Mouse (Mus musculus) liver, adult 2 months (tissue): Measurements from ENCODE around the gene Cenph. TPM values are rescaled to one million over a fixed set of nuclear protein-coding genes. Genes with fewer than 3 reads are reported as not detected.
"Not testable (repeated sequence)": the region's sequence is repeated elsewhere in the genome, so short reads cannot be mapped to it uniquely, and the experiment has no call there.

Source experiments
- DNase-seq: peaks from one replicate; pipeline ENCODE4 v3.0.0-alpha.2; 2011; ENCODE audit warnings: low read depth, low spot score; ENCODE audit errors: extremely low read depth
- H3K27ac ChIP-seq: fragments of 200-500 bp; replicated peaks from 2 replicates; pipeline ENCODE4 v1.5.1; 2012; ENCODE audit warnings: low read depth, mild to moderate bottlenecking, control low read depth, inconsistent platforms, low read length; ENCODE audit not compliant: insufficient read depth
- H3K27me3 ChIP-seq: fragments of 200-500 bp; 2 replicates; pipeline ENCODE4 v1.6.1; 2012; ENCODE audit warnings: mild to moderate bottlenecking, moderate library complexity, low read length, inconsistent platforms; ENCODE audit not compliant: control insufficient read depth, insufficient read depth
- H3K36me3 ChIP-seq: fragments of 200-500 bp; 2 replicates; pipeline ENCODE4 v1.6.1; 2012; ENCODE audit warnings: low read length, inconsistent platforms; ENCODE audit not compliant: control insufficient read depth, insufficient read depth
- H3K4me1 ChIP-seq: fragments of 200-500 bp; 2 replicates; pipeline ENCODE4 v1.6.1; 2011; ENCODE audit warnings: low read length; ENCODE audit not compliant: control insufficient read depth, insufficient read depth
- H3K4me3 ChIP-seq: fragments of 200-500 bp; 2 replicates; pipeline ENCODE4 v1.5.1; 2011; ENCODE audit warnings: low read depth, mild to moderate bottlenecking, control low read depth, low read length, moderate library complexity; ENCODE audit not compliant: insufficient read depth
- H3K79me2 ChIP-seq: fragments of 200-500 bp; 2 replicates; pipeline ENCODE4 v1.6.1; 2012; ENCODE audit warnings: inconsistent platforms, mild to moderate bottlenecking, low read length, moderate library complexity; ENCODE audit not compliant: control insufficient read depth, insufficient read depth
- H3K9ac ChIP-seq: fragments of 200-500 bp; 2 replicates; pipeline ENCODE4 v1.6.1; 2012; ENCODE audit warnings: low read depth, mild to moderate bottlenecking, control low read depth, inconsistent platforms, low read length
- CTCF ChIP-seq: fragments of 200-500 bp; IDR thresholded peaks from 2 replicates; pipeline ENCODE4 v1.5.1; 2011; ENCODE audit warnings: low read depth, low read length, control low read depth
- POLR2A ChIP-seq: fragments of 200-500 bp; IDR thresholded peaks from 2 replicates; pipeline ENCODE4 v1.6.1; 2011; ENCODE audit warnings: low read length, control low read depth; ENCODE audit not compliant: insufficient read depth; ENCODE audit errors: extremely low read depth
- WGBS: fragments of 180-500 bp; shearing (Covaris S2); methylation state at CpG from one replicate; pipeline ENCODE4 v1.1.7; 2018; 5-methylcytosine and 5-hydroxymethylcytosine counted together
- polyA plus RNA-seq: library from polyadenylated mRNA; depleted of rRNA; stranded (reverse); fragments of >200 nt; gene quantifications from 2 replicates; pipeline ENCODE4 v1.2.3, GENCODE M21; 2012
- total RNA-seq: library from RNA; depleted of rRNA; stranded (reverse); fragments of >200 nt; gene quantifications from 2 replicates; pipeline ENCODE4 v1.2.3, GENCODE M21; 2014

The Cenph gene
- total and polyA plus RNA-seq, 2 experiments: 0.17 TPM; not detected in 1

DNA sequence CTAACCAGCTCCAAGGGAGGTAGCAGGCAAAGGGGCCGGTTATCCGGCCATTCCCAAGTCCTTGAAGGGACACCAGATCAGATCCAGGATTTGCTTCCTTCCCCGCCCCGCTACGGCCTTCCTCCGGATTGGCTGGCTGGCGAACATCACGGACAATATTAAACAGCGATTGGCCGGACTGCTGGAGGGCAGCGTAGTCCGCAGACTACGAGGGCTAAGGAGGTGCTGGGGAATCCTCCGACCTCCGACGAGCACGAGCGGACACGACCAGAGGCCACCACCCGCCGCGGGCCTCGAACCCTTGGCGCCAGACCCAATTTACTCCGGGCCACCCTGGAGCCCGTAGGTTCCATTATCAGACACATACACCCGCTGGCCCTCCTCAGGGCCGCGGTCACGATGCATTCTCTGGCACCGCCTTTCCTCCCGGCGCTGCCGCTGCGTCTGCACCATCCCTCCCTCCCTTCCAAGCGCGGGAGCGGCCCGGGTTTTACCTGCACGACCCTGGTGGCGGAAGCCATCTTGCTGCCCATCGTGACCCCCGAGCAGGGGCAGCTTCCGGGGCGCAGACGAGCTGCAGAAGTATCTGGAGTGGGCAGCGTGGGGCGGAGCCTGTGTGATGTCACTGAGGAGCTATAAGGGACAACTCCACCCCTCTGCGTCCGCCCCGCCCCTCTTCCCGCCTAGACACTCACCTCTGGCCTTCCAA, 31.5 kb downstream of the Cenph start, which contains the start of gene Mrps36:
Mrps36 (minus strand) TSS at position 624 of the 709 bp plus-strand sequence.
- H3K79me2 ChIP-seq: peaks cover 11% of the 10 kb centered on the region; the same call in 1 of the 2 replicates
- under 1% methylated on average over 52 of the region's 52 CpGs for WGBS
- TF ChIP-seq CTCF (no peak), POLR2A (peak; percentile 59; the same call in 1 of the 2 replicates)
- H3K36me3 ChIP-seq: no peaks in the 10 kb centered on the region
- peak within 1 kb of the TSS; percentile 87 for H3K27ac ChIP-seq
- peak within 1 kb of the TSS; percentile 82 for H3K9ac ChIP-seq
- DNase-seq: peak; percentile 88
- H3K4me1 ChIP-seq: peaks cover 9% of the 10 kb centered on the region
- H3K27me3 ChIP-seq: no peaks in the 10 kb centered on the region
- H3K4me3 ChIP-seq: peak within 1 kb of the TSS; percentile 82

DNA sequence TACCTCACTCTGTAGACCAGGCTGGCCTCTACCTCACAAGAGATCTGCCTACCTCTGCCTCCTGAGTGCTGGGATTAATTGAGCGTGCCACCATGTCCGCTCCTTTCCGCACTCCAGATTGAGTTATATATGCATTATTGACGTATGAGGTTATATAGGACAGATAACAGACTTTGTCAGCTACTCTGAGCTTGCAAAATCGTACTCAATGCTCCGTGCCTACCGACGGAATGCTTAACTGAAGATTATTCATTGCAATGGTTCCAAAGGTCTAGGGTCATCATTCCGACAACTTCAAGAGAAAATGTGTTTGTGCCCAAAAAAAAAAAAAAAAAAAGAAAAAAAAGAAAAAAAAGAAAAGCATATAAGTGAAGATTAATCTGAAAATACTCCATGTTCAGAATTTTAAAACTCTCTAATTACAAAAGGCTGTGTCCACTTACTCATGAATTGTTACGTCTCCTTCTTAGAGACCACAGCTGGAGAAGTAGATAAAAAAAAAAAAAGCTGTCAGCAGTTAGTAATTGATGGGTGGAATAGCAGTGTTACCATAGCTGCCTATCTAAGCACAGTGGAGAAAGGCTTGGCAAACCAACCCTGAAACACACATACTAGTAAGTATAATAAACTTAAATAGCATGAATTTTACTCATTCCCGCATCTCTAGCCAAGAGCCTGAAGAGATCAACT, 32.2 kb downstream of the Cenph start:
- DNase-seq: peak; percentile 64
- TF ChIP-seq POLR2A (no peak), CTCF (no peak)
- Histone ChIP-seq H3K36me3 (no peaks in the 10 kb centered on the region), H3K27me3 (no peaks in the 10 kb centered on the region), H3K9ac (no peak overlapping the region), H3K79me2 (peaks cover 11% of the 10 kb centered on the region; the same call in 1 of the 2 replicates), H3K27ac (peak overlapping the region; percentile 42), H3K4me1 (peaks cover 9% of the 10 kb centered on the region), H3K4me3 (peak overlapping the region; percentile 82)
- WGBS: 17% methylated on average over 11 of the region's 11 CpGs

DNA sequence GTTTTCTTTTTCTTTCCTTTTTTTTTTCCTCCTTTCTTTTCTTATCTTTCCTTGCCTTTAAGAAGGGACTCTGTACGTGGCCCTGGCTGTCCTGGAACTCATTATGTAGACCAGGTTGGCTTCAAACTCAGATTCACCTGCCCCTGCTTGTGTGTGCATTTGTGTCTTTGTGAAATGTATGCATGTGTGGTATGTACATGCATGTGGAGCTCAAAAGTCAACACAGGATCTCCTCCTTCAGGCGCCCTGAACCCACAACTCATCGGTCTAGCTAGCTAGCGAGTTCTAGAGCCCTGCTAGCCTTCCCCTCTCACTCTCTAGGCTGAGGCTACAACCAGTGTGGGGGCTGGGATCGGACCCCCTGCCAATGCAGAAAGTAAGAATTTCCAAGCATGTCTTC, 32.9 kb downstream of the Cenph start:
- Histone ChIP-seq H3K36me3 (peaks cover 2% of the 10 kb centered on the region; the same call in 1 of the 2 replicates), H3K4me3 (no peak overlapping the region), H3K27me3 (no peaks in the 10 kb centered on the region), H3K79me2 (peaks cover 11% of the 10 kb centered on the region; the same call in 1 of the 2 replicates), H3K9ac (no peak overlapping the region), H3K4me1 (peaks cover 9% of the 10 kb centered on the region), H3K27ac (no peak overlapping the region)
- DNase-seq: no peak
- TF ChIP-seq POLR2A (no peak), CTCF (no peak)
- 86% methylated on average over 5 of the region's 5 CpGs for whole genome bisulfite sequencing

DNA sequence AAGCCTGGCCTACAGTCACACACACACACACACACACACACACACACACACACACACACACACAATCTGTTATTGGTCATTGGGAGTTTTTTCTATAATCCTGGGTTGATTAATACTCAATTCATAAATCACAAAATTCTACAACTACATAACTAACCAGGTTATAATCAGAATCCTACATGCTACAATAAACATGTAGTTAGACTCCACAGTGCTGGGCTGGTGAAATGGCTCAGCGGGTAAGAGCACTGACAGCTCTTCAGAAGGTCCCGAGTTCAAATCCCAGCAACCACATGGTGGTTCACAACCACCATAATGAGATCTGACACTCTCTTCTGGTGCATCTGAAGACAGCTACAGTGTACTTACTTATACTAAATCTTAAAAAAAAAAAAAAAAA, 42.9 kb downstream of the Cenph start:
- H3K27ac ChIP-seq: no peak overlapping the region
- H3K4me1 ChIP-seq: peaks cover 3% of the 10 kb centered on the region
- no peak overlapping the region for H3K9ac ChIP-seq
- H3K79me2 ChIP-seq: peaks cover 17% of the 10 kb centered on the region; the same call in 1 of the 2 replicates
- DNase-seq: no peak
- H3K4me3 ChIP-seq: no peak overlapping the region
- no peak for TF ChIP-seq POLR2A
- no peak for TF ChIP-seq CTCF
- H3K36me3 ChIP-seq: peaks cover 9% of the 10 kb centered on the region
- WGBS: 97% methylated on average over 2 of the region's 2 CpGs
- no peaks in the 10 kb centered on the region for H3K27me3 ChIP-seq

DNA sequence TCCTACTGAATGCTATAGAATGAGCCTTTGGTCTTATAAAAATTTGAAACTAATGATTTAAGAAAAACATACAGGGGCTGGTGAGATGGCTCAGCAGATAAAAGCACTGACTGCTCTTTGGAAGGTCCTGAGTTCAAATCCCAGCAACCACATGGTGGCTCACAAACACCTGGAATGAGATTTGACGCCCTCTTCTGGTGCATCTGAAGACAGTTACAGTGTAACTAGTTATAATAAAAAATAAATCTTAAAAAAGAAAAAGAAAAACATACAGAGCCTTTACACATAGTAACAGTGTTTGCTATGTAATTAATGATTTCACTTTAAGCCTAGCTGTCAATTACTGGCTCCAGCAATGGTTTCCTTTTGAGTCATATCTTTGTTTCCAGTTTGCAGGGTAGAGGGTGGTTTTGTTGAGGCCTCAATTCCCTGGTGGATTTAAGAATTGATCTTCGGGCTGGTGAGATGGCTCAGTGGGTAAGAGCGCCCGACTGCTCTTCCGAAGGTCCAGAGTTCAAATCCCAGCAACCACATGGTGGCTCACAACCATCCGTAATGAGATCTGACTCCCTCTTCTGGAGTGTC, 44.1 kb downstream of the Cenph start:
- peaks cover 20% of the 10 kb centered on the region; the same call in 1 of the 2 replicates for H3K79me2 ChIP-seq
- not testable (repeated sequence) for H3K36me3 ChIP-seq, H3K27ac ChIP-seq, DNase-seq, H3K4me1 ChIP-seq, H3K27me3 ChIP-seq, H3K4me3 ChIP-seq, H3K9ac ChIP-seq
- WGBS: 93% methylated on average over 6 of the region's 6 CpGs

DNA sequence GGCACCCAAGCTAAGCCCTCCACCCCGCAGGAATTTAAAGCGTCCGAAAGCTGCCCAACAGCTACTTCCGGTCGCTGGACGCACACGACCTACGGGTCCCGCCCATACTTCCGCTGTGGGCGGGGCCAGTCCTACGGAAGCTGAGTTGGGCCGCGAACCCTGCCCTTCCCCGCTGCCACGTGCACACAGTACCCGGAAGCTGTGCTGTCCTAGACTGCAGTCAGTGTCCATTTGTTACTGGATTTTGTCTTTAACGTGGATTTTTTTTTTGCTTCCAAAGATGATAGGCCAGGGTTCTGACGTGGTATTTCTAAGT, 44.9 kb downstream of the Cenph start, which contains the start of gene Cdk7:
Cdk7 (minus strand) TSS at position 79 of the 316 bp plus-strand sequence.
- peak; percentile 86 for DNase-seq
- H3K27me3 ChIP-seq: no peaks in the 10 kb centered on the region
- under 1% methylated on average over 19 of the region's 19 CpGs for WGBS
- H3K9ac ChIP-seq: peak within 1 kb of the TSS; percentile 65
- peaks cover 3% of the 10 kb centered on the region for H3K36me3 ChIP-seq
- peak within 1 kb of the TSS; percentile 36 for H3K27ac ChIP-seq
- peaks cover 20% of the 10 kb centered on the region; the same call in 1 of the 2 replicates for H3K79me2 ChIP-seq
- peaks cover 3% of the 10 kb centered on the region for H3K4me1 ChIP-seq
- TF ChIP-seq CTCF (no peak), POLR2A (peak; percentile 60; the same call in 1 of the 2 replicates)
- peak within 1 kb of the TSS; percentile 63 for H3K4me3 ChIP-seq
